Mouse (Mus musculus) heart, embryonic 10.5 days (tissue): ENCODE measurements around the gene Cacng7. TPM values are rescaled to one million over a fixed set of nuclear protein-coding genes. Genes with fewer than 3 reads are reported as not detected.
"Not testable (repeated sequence)": the region's sequence is repeated elsewhere in the genome, so short reads cannot be mapped to it uniquely, and the experiment has no call there.

ENCODE experiments used
- DNase-seq: peaks from one replicate; pipeline ENCODE4 v3.0.0-alpha.2; 2017; ENCODE audit warnings: low spot score
- H3K27ac ChIP-seq: fragments of 300-500 bp; sonication (generic); 2 replicates; pipeline ENCODE4 v1.5.1; 2016; ENCODE audit warnings: mild to moderate bottlenecking
- H3K27me3 ChIP-seq: fragments of 300-500 bp; sonication (generic); 2 replicates; pipeline ENCODE4 v1.6.1; 2016; ENCODE audit warnings: mild to moderate bottlenecking; ENCODE audit not compliant: poor library complexity, insufficient read depth, severe bottlenecking
- H3K36me3 ChIP-seq: fragments of 300-500 bp; sonication (generic); 2 replicates; pipeline ENCODE4 v1.6.1; 2016; ENCODE audit warnings: mild to moderate bottlenecking, moderate library complexity
- H3K4me1 ChIP-seq: fragments of 300-500 bp; sonication (generic); 2 replicates; pipeline ENCODE4 v1.6.1; 2016; ENCODE audit warnings: mild to moderate bottlenecking
- H3K4me3 ChIP-seq: fragments of 300-500 bp; sonication (generic); 2 replicates; pipeline ENCODE4 v1.5.1; 2016; ENCODE audit warnings: mild to moderate bottlenecking, moderate library complexity
- H3K9me3 ChIP-seq: fragments of 300-500 bp; sonication (generic); 2 replicates; pipeline ENCODE4 v1.6.1; 2016; ENCODE audit warnings: mild to moderate bottlenecking, moderate library complexity
- WGBS: fragments of 180-500 bp; shearing (Covaris S2); methylation state at CpG from one replicate; pipeline ENCODE4 v1.1.7; 2016; 5-methylcytosine and 5-hydroxymethylcytosine counted together
- polyA plus RNA-seq: library from polyadenylated mRNA; unstranded; fragments of >200 nt; fragmentation: Nextera tagmentation; extraction: Ambion mirVana; gene quantifications from 2 replicates; pipeline ENCODE4 v1.2.1, GENCODE M21; 2016

The Cacng7 gene
- polyA plus RNA-seq, result 0.22 and 1.3 TPM in 2 replicates

DNA sequence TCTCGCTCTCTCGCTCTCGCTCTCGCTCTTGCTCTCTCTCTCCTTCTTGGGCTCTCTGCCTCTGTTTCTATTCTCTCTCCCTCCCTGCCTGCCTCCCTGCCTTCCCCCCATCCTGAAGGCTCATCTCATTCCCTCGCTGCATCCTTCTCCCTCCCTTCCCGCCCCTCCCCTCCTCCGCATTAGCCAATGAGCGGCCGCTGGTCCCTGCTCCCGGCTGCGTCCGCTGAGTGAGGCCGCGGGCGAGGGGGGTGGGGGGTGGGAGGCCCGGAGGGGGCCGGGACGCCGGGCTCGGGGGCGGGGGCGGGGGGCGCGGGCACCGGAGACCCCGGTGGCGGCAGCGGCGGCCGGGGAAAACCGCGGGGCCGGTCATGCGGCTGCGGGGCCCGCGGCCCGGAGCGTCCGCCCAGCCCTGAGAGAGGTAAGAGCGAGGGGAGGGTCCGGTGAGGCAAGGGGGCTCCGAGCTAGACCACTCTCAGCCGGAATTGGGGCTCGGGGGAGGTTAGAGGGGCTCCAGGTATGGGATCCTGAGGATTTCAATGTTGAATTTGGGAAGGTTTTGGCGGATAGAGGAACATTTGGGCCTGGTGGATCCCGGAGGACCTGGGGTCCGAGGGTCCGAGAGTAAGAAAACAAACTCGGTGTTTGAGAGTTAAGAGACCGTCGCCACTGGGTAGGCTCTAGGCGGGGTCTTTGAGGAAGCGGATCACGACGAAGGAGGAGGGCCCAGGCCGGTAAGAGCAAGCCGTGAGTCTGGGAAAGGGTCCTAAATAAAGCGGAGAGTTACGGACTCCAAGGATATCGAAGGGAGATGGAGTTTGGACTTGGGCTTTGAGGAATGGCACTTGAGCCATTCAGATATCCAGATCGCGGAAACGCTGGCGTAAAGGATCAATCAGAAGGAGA, at the start of gene Cacng7:
Cacng7 (plus strand) TSS at position 337 of the 903 bp plus-strand sequence.
- peak within 1 kb of the TSS; percentile 71 for H3K4me3 ChIP-seq
- H3K36me3 ChIP-seq, result no peaks in the 10 kb centered on the region
- H3K9me3 ChIP-seq, result no peaks in the 10 kb centered on the region; the same call in 1 of the 2 replicates
- DNase-seq, result no peak
- H3K27me3 ChIP-seq, result peaks cover 51% of the 10 kb centered on the region
- H3K4me1 ChIP-seq, result peaks cover 21% of the 10 kb centered on the region
- H3K27ac ChIP-seq, result peak within 1 kb of the TSS; percentile 82
- WGBS, result 1% methylated on average over 52 of the region's 65 CpGs

DNA sequence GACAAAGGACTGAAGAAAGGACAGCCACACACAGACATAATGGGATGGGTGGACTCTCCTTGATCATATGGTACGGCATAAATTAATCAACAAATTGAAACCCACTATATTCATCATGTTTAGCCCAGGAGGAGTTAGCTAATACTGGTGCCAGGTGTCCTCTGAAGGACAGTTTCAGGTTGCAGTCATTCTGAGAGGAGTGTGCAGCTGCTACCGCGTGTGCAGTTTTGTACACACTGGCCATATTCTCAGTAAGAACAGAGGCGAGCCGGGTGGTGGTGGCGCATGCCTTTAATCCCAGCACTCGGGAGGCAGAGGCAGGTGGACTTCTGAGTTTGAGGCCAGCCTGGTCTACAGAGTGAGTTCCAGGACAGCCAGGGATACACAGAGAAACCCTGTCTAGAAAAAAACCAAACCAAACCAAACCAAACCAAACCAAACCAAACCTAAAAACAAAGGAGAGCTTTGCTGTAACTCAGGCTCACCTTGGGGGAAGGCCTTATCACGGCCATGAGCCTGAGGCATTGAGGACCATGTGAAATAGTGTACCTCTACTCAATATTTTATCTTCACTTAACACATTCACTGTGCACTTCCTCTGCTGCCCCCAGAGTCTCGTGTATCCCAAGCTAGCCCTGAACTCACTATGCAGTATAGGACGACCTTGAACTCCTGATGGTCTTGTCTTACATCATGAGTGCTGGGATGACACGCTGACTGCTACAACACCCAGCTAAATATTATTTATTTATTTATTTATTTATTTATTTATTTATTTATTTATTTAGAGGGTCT, 49.5 kb upstream of the Cacng7 start:
- Histone ChIP-seq H3K36me3 (no peaks in the 10 kb centered on the region), H3K27me3 (no peaks in the 10 kb centered on the region), H3K4me1 (peaks cover 12% of the 10 kb centered on the region), H3K27ac (no peak overlapping the region), H3K9me3 (no peaks in the 10 kb centered on the region), H3K4me3 (no peak overlapping the region)
- no peak for DNase-seq
- 82% methylated on average over 11 of the region's 11 CpGs for WGBS

DNA sequence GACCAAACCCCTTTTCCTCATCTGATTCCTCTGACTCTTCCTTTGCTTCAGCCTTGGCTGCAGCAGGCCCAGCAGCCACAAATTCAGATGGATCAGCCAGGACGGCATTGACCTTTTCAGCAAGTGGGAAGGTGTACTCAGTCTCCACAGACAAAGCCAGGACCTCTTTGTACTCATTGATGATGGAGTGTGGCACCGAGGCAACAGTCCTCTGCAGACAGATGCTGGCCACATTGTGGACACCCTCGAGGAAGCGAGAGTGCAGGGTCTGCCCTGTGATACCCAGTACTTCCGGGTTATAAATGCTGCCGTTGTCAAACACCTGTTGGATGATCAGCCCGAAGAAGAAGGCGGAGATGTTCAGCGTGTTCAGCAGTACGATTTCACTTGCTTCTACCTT, 48.2 kb upstream of the Cacng7 start:
- Histone ChIP-seq H3K36me3 (no peaks in the 10 kb centered on the region), H3K4me3 (no peak overlapping the region), H3K4me1 (peaks cover 12% of the 10 kb centered on the region), H3K9me3 (no peaks in the 10 kb centered on the region), H3K27me3 (no peaks in the 10 kb centered on the region), H3K27ac (no peak overlapping the region)
- 81% methylated on average over 10 of the region's 10 CpGs for WGBS
- no peak for DNase-seq

DNA sequence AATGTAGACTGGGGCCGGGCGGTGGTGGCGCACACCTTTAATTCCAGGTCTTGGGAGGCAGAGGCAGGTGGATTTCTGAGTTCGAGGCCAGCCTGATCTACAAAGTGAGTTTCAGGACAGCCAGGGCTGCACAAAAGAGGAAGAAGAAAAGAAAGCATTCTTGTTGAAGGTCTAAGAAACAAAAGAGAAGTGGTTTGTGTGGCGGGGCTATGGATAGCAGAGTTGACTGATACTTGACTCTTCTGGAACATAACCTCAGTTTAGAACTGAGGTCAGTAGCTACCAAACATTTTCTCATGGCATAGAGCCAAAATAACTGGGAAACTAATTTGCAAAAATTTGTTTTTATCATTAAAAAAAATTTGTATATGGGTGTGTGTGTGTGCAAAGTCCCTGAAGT, 46.7 kb upstream of the Cacng7 start:
- no peaks in the 10 kb centered on the region for H3K36me3 ChIP-seq
- H3K27me3 ChIP-seq, result no peaks in the 10 kb centered on the region
- 88% methylated on average over 5 of the region's 5 CpGs for WGBS
- peaks cover 7% of the 10 kb centered on the region for H3K4me1 ChIP-seq
- H3K27ac ChIP-seq, result no peak overlapping the region
- H3K4me3 ChIP-seq, result no peak overlapping the region
- no peaks in the 10 kb centered on the region; the same call in 1 of the 2 replicates for H3K9me3 ChIP-seq
- no peak for DNase-seq

DNA sequence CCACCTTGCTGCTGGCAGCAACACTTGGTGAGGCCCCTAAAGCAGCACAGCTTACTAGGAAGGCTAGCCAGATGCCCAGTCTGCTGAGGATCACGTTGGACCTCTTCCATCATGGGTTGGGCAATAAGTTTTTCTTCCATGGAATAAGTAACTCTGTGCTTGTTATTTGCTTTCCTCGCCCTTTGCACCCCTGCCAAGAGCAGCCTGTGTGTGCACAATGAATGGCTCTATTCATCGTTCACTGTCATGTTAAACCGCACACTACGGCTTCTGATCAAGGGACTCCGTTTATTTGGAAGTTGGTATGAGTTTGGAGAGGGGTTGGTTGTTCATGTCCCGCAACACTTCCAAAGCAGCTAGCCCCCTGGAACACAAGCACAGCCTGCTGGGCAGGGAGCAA, 45.6 kb upstream of the Cacng7 start:
- 78% methylated on average over 7 of the region's 7 CpGs for WGBS
- no peak overlapping the region for H3K4me3 ChIP-seq
- no peaks in the 10 kb centered on the region; the same call in 1 of the 2 replicates for H3K9me3 ChIP-seq
- H3K36me3 ChIP-seq, result no peaks in the 10 kb centered on the region
- no peak for DNase-seq
- no peaks in the 10 kb centered on the region for H3K27me3 ChIP-seq
- H3K4me1 ChIP-seq, result peaks cover 14% of the 10 kb centered on the region
- H3K27ac ChIP-seq, result no peak overlapping the region

DNA sequence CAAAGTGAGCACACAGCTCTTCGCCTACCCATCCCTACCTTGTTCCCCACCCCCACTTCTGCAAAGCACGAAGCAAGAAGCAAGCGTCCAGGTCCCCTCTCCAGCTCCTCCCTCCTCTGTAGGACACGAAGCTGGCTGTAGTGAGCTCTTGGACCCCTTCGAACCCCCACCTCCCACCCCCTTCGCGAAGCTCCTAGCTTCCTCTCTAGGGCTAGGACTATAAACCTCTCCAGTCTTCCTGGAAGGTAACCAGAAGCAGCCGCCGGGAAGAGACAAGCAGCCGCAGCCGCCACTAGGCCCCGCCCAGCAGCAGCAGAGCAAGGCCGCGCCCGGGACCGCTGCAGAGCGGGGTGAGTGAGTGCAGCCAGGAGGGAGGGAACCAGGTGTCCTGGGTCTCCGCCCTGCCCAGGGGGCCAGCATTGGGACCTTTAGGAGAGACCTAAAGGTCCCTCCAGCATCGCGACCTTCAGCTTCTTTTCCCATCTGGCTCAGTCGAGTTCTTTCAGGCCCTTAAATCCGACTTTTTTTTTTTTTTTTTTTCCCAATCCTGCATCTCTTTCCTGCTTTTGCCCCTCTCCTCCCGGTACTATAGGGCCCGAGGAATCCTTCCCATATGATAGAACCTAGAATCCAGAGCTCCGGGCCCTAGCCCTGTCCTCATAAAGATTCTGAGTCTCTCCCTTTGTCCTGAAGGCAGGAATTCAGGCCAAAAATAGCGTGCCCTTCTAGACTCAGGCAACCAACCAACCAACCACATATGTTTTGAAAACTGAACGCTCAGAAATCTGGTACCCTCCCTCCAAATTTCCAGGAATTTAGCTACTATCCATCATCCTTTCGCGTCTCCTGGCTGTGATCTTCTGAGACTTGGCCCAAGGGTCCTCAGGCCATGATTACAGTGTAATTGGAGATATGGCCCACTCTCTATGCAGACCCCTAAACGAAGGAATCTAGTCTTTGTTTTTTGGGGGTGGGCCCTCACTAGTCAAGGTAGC, 43.5 kb upstream of the Cacng7 start, which contains the start of the genes Myadm and Prkcg:
Myadm (plus strand) TSS at position 105 of the 995 bp plus-strand sequence.
Prkcg (plus strand) TSS at position 204 of the 995 bp plus-strand sequence.
- WGBS, result 2% methylated on average over 30 of the region's 30 CpGs
- Histone ChIP-seq H3K9me3 (no peaks in the 10 kb centered on the region; the same call in 1 of the 2 replicates), H3K36me3 (peaks cover 9% of the 10 kb centered on the region; the same call in 1 of the 2 replicates), H3K4me1 (peaks cover 24% of the 10 kb centered on the region), H3K27ac (peak within 1 kb of the TSS; percentile 93), H3K27me3 (no peaks in the 10 kb centered on the region), H3K4me3 (peak within 1 kb of the TSS; percentile 68)
- DNase-seq, result peak; percentile 90

DNA sequence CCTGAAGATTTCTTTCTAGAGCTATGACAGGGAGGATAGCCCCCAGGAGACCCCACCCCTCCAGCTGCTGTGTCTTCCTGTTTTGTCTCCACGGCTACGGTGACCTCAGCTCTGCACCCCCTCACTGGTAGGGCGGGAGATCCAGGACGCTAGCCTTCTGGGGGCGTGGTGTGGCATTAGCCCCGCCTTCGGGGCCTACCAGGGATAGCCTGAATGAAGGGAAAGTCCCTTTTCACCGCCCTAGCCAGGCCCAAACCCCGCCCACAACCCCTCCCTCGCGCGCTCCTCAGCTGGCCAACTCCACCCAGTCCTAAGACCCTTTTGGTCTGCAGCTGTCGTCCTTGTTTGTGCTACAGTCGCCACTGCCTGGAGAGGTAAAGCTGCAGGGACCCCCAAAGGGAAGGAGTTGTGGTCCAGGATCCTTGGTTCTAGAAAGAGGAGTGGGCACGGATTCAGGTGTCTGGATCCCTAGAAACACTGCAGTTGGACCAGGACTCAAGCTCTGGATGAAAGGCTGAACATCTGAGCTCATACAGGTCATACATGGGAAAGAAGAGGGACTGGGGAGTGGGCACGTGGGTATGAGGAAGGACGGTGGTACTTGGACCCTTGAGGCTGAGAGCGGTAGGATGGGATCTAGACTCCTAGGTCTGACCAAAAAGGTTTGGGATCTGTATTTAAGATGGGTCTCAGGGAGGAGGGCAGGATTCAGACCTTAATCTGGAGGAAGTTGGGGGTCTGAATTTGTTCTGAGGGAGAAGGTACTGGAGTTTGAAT, 42.3 kb upstream of the Cacng7 start:
- Histone ChIP-seq H3K4me3 (peak overlapping the region; percentile 68), H3K9me3 (no peaks in the 10 kb centered on the region; the same call in 1 of the 2 replicates), H3K27me3 (no peaks in the 10 kb centered on the region), H3K36me3 (peaks cover 17% of the 10 kb centered on the region), H3K4me1 (peaks cover 31% of the 10 kb centered on the region), H3K27ac (peak overlapping the region; percentile 93)
- peak; percentile 99 for DNase-seq
- under 1% methylated on average over 18 of the region's 18 CpGs for WGBS

DNA sequence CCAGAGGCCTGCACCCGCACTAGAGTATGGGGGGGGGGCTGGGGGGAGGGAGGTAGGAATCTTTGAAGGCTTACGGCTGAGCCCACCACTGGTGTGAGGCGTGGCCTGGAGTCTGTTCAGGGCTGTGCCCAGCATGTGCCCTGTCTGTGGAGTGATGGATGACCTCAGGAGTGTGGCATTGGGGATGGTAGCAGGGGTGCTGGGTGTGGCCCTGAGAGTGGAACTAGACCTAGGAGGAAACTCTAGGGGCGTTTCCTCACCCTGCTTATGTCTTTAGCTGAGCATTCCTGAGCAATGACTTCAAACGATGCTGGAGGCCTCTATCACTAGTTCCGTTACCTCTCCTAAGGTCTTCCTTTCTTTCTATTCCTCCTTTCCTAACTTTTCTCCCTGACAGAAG, 41.6 kb upstream of the Cacng7 start:
- 12% methylated on average over 6 of the region's 6 CpGs for WGBS
- Histone ChIP-seq H3K36me3 (peaks cover 24% of the 10 kb centered on the region), H3K4me3 (peak overlapping the region; percentile 68), H3K27me3 (no peaks in the 10 kb centered on the region), H3K4me1 (peaks cover 32% of the 10 kb centered on the region), H3K27ac (peak overlapping the region; percentile 93), H3K9me3 (no peaks in the 10 kb centered on the region; the same call in 1 of the 2 replicates)
- peak; percentile 86 for DNase-seq

DNA sequence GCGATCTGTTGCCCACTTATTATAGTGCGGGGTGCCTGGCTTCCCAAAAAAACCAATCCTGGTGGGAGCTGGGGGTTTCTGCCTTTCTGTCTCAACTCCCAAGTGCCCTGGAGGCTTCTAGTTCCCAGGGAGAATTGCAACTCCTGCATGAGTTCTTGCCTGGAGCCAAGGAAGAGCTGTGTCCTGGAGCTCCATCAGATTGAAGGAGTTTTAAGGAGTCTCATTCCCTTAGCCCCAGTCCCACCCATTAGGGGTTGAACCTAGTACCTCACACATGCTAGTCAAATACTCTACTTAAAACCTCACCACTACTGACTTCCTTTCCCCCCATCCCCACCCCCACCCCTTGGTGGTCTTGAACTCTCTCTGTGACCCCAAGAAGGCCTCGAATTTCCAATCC, 41.0 kb upstream of the Cacng7 start:
- Histone ChIP-seq H3K27me3 (no peaks in the 10 kb centered on the region), H3K27ac (peak overlapping the region; percentile 93), H3K9me3 (no peaks in the 10 kb centered on the region; the same call in 1 of the 2 replicates), H3K36me3 (peaks cover 30% of the 10 kb centered on the region), H3K4me1 (peaks cover 34% of the 10 kb centered on the region), H3K4me3 (peak overlapping the region; percentile 68)
- WGBS, result 51% methylated on average over 3 of the region's 3 CpGs
- DNase-seq, result no peak

DNA sequence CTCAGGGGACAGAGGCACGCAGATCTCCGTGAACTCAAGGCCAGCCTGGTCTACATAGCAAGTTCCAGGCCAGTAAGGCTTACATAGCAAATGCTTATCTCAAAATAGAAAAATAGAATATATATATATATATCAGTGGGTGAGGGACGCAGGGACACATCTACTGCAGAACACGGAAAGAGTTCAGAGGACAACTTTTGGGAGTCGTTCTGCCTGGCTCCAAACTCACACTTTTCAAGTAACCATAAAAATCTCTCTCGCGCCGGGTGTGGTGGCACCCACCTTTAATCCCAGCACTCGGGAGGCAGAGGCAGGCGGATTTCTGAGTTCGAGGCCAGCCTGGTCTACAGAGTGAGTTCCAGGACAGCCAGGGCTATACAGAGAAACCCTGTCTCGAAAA, 40.5 kb upstream of the Cacng7 start:
- H3K36me3 ChIP-seq, result peaks cover 35% of the 10 kb centered on the region
- H3K27me3 ChIP-seq, result not testable (repeated sequence)

DNA sequence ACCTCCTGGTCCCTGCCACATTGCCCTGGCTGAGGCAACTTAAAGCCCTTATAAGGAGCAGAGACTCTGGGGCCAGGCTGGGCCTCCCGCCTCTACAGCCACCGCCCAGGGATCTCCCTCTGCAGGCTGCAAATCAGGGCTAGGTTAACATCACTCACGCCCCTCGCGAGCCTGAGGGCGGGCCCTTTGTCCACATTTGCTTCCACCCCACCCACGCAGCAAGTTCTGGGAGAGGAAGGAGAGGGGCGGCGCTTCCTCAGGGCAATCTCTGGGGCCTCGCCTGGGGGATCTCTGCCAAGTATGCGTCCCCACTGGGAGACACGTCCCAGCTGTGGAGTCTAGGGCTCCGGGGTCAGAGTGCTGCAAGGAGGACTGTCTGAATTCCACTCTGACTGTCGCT, 40.0 kb upstream of the Cacng7 start:
- H3K4me1 ChIP-seq, result peaks cover 44% of the 10 kb centered on the region
- under 1% methylated on average over 14 of the region's 14 CpGs for WGBS

More for the DNA sequence above, 40.5 kb upstream of the Cacng7 start:
- H3K4me1 ChIP-seq, result peaks cover 39% of the 10 kb centered on the region
- 64% methylated on average over 12 of the region's 12 CpGs for WGBS
- H3K27ac ChIP-seq, result peak overlapping the region; percentile 93
- not testable (repeated sequence) for DNase-seq, H3K9me3 ChIP-seq
- H3K4me3 ChIP-seq, result peak overlapping the region; percentile 68

More for the DNA sequence above, 40.0 kb upstream of the Cacng7 start:
- peak; percentile 98 for DNase-seq
- Histone ChIP-seq H3K4me3 (peak overlapping the region; percentile 68), H3K9me3 (no peaks in the 10 kb centered on the region; the same call in 1 of the 2 replicates), H3K36me3 (peaks cover 40% of the 10 kb centered on the region), H3K27me3 (no peaks in the 10 kb centered on the region), H3K27ac (peak overlapping the region; percentile 93)
